Mouse (Mus musculus) neural tube, embryonic 15.5 days (tissue): ENCODE measurements around the gene Dcaf15. TPM values are rescaled to one million over a fixed set of nuclear protein-coding genes. Genes with fewer than 3 reads are reported as not detected.

Experiments
- ATAC-seq: fragments of 200-750 bp; cut with Nextera tagmentation; 2 replicates; pipeline ENCODE4 v1.8.0; 2017; ENCODE audit warnings: mild to moderate bottlenecking, moderate TSS enrichment, moderate library complexity; ENCODE audit not compliant: low FRiP score
- H3K27ac ChIP-seq: fragments of 300-500 bp; sonication (generic); replicated peaks from 2 replicates; pipeline ENCODE4 v1.5.1; 2015; ENCODE audit warnings: mild to moderate bottlenecking, inconsistent platforms
- H3K27me3 ChIP-seq: fragments of 300-500 bp; sonication (generic); replicated peaks from 2 replicates; pipeline ENCODE4 v1.6.1; 2015; ENCODE audit warnings: inconsistent platforms
- H3K36me3 ChIP-seq: fragments of 300-500 bp; sonication (generic); 2 replicates; pipeline ENCODE4 v1.6.1; 2015; ENCODE audit warnings: inconsistent platforms
- H3K4me1 ChIP-seq: fragments of 300-500 bp; sonication (generic); 2 replicates; pipeline ENCODE4 v1.6.1; 2015; ENCODE audit warnings: inconsistent platforms
- H3K4me2 ChIP-seq: fragments of 300-500 bp; sonication (generic); 2 replicates; pipeline ENCODE4 v1.6.1; 2015; ENCODE audit warnings: inconsistent platforms, mild to moderate bottlenecking, moderate library complexity
- H3K4me3 ChIP-seq: fragments of 300-500 bp; sonication (generic); replicated peaks from 2 replicates; pipeline ENCODE4 v1.5.1; 2015; ENCODE audit warnings: mild to moderate bottlenecking, inconsistent platforms
- H3K9ac ChIP-seq: fragments of 300-500 bp; sonication (generic); replicated peaks from 2 replicates; pipeline ENCODE4 v1.6.1; 2015; ENCODE audit warnings: mild to moderate bottlenecking, inconsistent platforms
- H3K9me3 ChIP-seq: fragments of 300-500 bp; sonication (generic); replicated peaks from 2 replicates; pipeline ENCODE4 v1.6.1; 2016; ENCODE audit warnings: inconsistent platforms
- WGBS: fragments of 180-500 bp; shearing (Covaris S2); methylation state at CpG from one replicate; pipeline ENCODE4 v1.1.7; 2015; ENCODE audit warnings: mixed read lengths; 5-methylcytosine and 5-hydroxymethylcytosine counted together
- polyA plus RNA-seq: library from polyadenylated mRNA; unstranded; fragments of >200 nt; fragmentation: Nextera tagmentation; extraction: Ambion mirVana; gene quantifications from 2 replicates; pipeline ENCODE4 v1.2.1, GENCODE M21; 2015

The Dcaf15 gene
- polyA plus RNA-seq, 1 experiment from 2014 or later: 21.6 TPM

DNA sequence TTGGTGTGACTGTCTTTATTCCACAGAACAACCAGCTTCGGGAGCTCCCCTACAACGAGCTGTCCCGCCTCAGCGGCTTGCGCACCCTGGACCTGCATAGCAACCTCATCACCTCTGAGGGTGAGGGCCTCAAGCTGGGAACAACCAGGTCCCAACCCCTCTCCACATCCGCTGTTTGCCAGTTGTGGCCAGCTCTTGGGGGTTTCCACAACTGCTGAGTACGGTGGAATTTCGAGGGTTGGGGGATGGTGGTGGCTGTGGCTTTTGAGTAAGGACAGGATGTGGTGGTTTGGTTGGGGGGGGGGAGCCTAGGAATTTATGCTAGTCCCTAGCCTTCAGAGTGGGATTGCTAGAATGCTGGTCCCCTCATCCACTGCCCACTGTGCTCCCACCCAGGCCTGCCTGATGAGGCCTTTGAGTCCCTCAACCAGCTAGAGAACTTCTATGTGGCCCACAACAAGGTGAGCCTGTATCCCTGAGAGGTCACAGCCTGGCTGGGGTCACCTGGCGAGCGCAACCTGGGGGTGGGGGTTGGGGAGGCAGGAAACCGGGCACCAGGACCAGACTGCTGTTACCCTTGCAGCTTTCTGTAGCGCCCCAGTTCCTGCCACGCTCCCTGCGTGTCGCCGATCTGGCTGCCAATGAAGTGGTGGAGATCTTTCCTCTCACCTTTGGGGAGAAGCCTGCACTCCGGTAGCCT is 22.8 kb upstream of the Dcaf15 start:
- Histone ChIP-seq H3K4me3 (no peak overlapping the region), H3K9ac (no peak overlapping the region), H3K9me3 (no peaks in the 10 kb centered on the region), H3K27me3 (no peaks in the 10 kb centered on the region), H3K4me2 (no peak overlapping the region), H3K27ac (no peak overlapping the region), H3K36me3 (peaks cover 4% of the 10 kb centered on the region), H3K4me1 (peaks cover 9% of the 10 kb centered on the region; the same call in 1 of the 2 replicates)
- no peak for ATAC-seq
- 83% methylated on average over 17 of the region's 17 CpGs for WGBS

DNA sequence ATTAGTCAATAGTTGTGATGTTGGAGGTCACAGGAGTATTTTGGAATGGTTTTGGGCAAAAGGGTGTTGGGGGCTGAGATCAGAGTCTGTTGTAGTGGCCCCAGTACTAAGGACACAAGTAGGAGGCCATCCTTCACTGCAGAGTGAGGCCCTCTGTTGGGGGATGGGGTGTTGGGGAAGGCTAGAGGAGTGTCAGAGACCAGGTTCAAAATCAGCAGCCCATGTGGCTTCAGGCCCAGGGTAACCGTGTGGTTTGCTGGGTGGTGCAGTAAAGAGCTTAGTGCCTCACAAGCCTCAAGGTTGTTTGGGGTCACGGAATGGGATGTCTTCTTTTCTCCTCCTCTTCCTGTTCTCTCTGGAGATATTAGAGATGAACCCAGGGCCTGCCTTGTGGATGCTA is 22.2 kb upstream of the Dcaf15 start:
- Histone ChIP-seq H3K9me3 (no peaks in the 10 kb centered on the region), H3K4me1 (peaks cover 9% of the 10 kb centered on the region; the same call in 1 of the 2 replicates), H3K27ac (no peak overlapping the region), H3K4me2 (no peak overlapping the region), H3K36me3 (no peaks in the 10 kb centered on the region), H3K9ac (no peak overlapping the region), H3K27me3 (no peaks in the 10 kb centered on the region), H3K4me3 (no peak overlapping the region)
- no peak for ATAC-seq
- 78% methylated on average over 2 of the region's 2 CpGs for whole genome bisulfite sequencing

DNA sequence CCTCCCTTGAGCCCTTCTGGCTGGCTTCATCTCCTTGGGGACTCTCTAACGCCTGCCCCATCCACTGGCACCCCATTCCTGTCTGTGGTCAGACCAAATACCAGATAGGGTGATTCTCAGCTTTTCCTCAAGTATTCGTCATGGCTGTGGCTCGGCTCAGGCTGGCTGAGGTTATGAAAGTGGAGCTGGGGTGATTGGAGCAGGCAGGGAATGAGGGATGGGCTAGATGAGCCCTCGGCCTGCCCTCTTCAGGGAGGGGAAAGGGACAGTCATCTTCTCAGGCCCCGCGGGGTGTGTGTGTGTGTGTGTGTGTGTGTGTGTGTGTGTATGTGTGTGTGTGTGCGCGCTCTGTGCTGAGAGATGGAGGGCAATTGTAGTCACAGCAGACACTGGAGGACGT is 21.1 kb upstream of the Dcaf15 start, which contains the start of gene Podnl1:
Gene Podnl1, plus strand, starts transcription at position 334 of the 400 bp plus-strand sequence.
- no peak for ATAC-seq
- 54% methylated on average over 7 of the region's 9 CpGs for WGBS
- H3K27ac ChIP-seq: no peak within 1 kb of the TSS
- no peak within 1 kb of the TSS for H3K9ac ChIP-seq
- H3K27me3 ChIP-seq: no peaks in the 10 kb centered on the region
- no peaks in the 10 kb centered on the region for H3K9me3 ChIP-seq
- no peak within 1 kb of the TSS for H3K4me2 ChIP-seq
- no peaks in the 10 kb centered on the region for H3K36me3 ChIP-seq
- no peak within 1 kb of the TSS for H3K4me3 ChIP-seq
- peaks cover 7% of the 10 kb centered on the region; the same call in 1 of the 2 replicates for H3K4me1 ChIP-seq

DNA sequence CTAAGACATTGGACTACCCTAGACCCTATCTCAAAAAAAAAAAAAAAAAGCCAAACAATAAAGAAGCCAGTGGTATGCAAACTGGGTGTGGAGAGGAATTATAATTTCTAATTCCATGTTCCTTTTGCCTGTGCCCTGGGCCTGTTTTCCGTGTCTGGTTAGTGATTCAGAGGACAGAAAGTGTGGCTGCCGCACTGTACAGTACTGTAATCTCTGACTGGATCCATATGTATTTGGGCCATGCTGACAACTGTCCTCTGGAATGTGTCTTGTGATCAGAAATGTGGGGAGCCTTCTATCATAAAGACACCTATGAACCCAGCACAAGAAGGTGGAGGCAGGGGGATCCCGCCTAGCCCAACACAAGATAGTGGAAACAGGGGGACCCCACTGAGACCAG is 17.6 kb upstream of the Dcaf15 start:
- H3K4me2 ChIP-seq: no peak overlapping the region
- ATAC-seq: no peak
- H3K4me1 ChIP-seq: 0 out of 2 replicates have a peak, but pooled peaks cover 3% of the 10 kb centered on the region
- H3K4me3 ChIP-seq: no peak overlapping the region
- H3K9me3 ChIP-seq: no peaks in the 10 kb centered on the region
- no peak overlapping the region for H3K27ac ChIP-seq
- no peak overlapping the region for H3K9ac ChIP-seq
- H3K36me3 ChIP-seq: no peaks in the 10 kb centered on the region
- WGBS: 88% methylated on average over 3 of the region's 3 CpGs
- H3K27me3 ChIP-seq: no peaks in the 10 kb centered on the region

DNA sequence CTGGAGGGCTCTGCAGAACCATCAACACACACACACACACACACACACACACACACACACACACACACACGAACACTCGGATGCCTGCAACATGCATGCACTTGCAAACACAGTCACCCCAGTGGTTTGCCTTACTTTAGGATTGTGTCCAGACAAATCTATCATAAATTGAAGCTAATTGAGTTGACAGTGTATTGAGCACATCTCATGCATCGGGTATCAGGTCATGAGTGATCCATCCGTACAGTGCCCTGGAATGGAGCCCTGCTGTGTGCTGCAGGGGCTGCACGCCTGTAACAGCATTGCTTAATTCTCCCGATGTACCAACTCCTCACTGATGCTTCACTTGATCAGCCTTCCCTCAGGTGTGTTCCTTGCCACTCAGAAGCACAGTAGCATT is 11.1 kb upstream of the Dcaf15 start:
- Histone ChIP-seq H3K27me3 (no peaks in the 10 kb centered on the region), H3K4me2 (no peak overlapping the region)
- WGBS: 86% methylated on average over 6 of the region's 6 CpGs

DNA sequence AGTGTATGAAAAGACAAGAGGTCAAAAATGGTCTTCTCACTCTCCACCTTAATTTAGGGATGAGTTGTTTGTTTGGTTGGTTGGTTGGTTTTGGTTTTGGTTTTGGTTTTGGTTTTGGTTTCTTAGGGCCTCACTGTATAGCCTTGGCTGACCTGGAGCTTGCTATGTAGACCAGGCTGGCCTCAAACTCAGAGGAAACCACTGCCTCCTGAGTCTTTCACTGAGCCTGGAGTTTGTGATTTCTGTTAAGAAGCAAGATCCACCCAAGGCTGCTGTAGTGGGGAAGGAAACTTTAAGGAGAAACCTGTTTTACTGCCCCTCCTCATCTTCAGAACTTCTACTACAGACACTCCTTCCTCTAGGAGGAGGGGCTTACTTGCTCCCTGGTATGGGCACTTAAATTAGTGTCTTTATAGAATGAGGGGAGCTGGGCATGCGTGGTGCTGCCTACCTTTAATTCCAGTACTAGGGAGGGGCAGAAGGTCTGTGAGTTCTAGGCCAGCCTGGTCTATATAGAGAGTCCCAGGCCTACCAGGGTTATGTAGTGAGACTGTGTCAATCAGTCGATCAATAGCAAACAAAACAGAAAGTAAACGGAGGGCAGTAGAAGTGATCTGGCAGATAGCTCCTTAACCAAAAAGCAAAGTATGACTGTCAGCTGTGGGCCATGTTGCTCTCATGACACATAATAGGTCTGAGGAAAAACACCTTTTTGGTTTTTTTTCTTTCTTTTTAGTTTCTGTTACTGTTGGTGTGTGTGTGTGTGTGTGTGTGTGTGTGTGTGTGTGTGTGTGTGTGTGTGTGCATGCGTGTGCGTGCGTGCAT is 1.9 kb upstream of the Dcaf15 start:
- Histone ChIP-seq H3K4me3 (no peak overlapping the region), H3K27ac (peak overlapping the region; percentile 88), H3K4me2 (no peak overlapping the region), H3K27me3 (no peaks in the 10 kb centered on the region), H3K36me3 (peaks cover 8% of the 10 kb centered on the region; the same call in 1 of the 2 replicates), H3K9me3 (no peaks in the 10 kb centered on the region), H3K9ac (no peak overlapping the region), H3K4me1 (peaks cover 35% of the 10 kb centered on the region)
- no peak for ATAC-seq
- WGBS: 87% methylated on average over 5 of the region's 6 CpGs

More for the DNA sequence above, 11.1 kb upstream of the Dcaf15 start:
- Histone ChIP-seq H3K9ac (no peak overlapping the region), H3K27ac (no peak overlapping the region), H3K9me3 (no peaks in the 10 kb centered on the region), H3K4me3 (no peak overlapping the region), H3K4me1 (no peaks in the 10 kb centered on the region), H3K36me3 (no peaks in the 10 kb centered on the region)
- ATAC-seq: no peak

DNA sequence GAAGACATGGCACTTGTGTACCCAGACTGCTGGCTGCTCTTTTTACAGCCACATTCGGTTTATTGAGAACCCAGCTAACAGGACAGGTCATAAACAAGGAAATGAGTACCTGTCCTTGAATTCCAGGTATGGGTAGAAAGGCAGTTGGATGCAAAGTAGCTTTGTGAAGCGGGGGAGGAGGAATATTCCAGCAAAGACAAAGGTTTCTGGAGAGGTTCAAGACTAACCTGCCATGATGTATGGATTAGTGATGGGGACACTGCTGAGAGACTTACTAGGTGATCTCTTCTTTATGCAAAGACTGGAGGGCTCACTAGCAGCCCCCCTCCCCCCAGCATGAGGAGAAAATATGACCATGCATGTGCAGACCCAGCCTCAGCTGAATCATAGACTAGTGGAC is 1.1 kb upstream of the Dcaf15 start:
- Histone ChIP-seq H3K27ac (peak overlapping the region; percentile 88), H3K4me2 (peak overlapping the region; percentile 62), H3K4me1 (peaks cover 38% of the 10 kb centered on the region), H3K9ac (no peak overlapping the region), H3K36me3 (peaks cover 14% of the 10 kb centered on the region; the same call in 1 of the 2 replicates), H3K9me3 (no peaks in the 10 kb centered on the region), H3K27me3 (no peaks in the 10 kb centered on the region), H3K4me3 (peak overlapping the region; percentile 71; the same call in 1 of the 2 replicates)
- 72% methylated on average over 2 of the region's 2 CpGs for WGBS
- no peak for ATAC-seq

DNA sequence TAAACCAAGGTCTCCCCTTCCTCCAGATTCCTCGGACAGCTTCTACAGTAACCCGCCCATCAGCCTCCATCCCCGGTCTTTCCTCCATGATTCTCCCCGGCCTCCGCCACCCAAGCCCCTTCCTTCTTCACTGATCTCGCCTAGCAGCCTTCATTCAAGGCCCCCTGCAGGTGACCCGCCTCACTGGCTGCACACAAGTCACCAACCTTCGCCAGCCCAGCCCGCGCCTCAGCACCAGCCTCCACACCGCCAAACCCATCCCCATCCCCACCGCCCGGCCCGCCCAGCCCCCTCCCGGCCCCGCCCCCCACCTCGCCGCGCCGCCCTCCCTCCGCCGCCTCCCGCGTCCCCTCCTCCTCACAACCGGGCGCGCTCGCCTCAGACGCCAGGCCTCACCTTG is 347 bp downstream of the Dcaf15 start:
- Histone ChIP-seq H3K9me3 (no peaks in the 10 kb centered on the region), H3K27me3 (no peaks in the 10 kb centered on the region), H3K4me2 (peak overlapping the region; percentile 76), H3K36me3 (peaks cover 24% of the 10 kb centered on the region; the same call in 1 of the 2 replicates), H3K27ac (peak overlapping the region; percentile 97), H3K4me3 (peak overlapping the region; percentile 71), H3K9ac (peak overlapping the region; percentile 64), H3K4me1 (peaks cover 42% of the 10 kb centered on the region)
- 1% methylated on average over 27 of the region's 29 CpGs for WGBS
- ATAC-seq: peak; percentile 85

DNA sequence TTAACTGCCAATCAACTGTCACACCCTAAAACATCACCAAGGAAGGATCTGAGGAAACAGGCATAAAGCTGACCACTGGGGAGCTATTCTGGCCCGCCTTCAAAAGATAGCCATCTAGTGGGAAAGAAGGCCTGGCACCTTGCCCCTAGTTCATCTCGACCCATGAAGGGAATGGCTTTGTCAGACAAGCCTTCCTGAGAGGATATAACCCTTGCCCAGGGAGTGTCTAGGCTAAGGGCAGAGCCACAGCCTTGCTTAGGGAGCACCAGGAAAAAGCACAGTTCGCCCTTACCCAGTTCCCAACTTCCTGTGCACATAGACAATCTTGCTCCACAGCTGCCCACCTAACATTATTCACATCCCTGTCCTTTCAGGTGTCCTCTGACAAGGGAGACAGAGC is 967 bp downstream of the Dcaf15 start:
- Histone ChIP-seq H3K4me3 (peak overlapping the region; percentile 71), H3K27ac (peak overlapping the region; percentile 97), H3K27me3 (no peaks in the 10 kb centered on the region), H3K4me2 (peak overlapping the region; percentile 76), H3K9me3 (no peaks in the 10 kb centered on the region), H3K4me1 (peaks cover 42% of the 10 kb centered on the region), H3K36me3 (peaks cover 26% of the 10 kb centered on the region), H3K9ac (peak overlapping the region; percentile 64)
- 0 out of 2 replicates have a peak, but pooled peaks have one; percentile 0 for ATAC-seq
- WGBS: 41% methylated on average over 3 of the region's 3 CpGs

DNA sequence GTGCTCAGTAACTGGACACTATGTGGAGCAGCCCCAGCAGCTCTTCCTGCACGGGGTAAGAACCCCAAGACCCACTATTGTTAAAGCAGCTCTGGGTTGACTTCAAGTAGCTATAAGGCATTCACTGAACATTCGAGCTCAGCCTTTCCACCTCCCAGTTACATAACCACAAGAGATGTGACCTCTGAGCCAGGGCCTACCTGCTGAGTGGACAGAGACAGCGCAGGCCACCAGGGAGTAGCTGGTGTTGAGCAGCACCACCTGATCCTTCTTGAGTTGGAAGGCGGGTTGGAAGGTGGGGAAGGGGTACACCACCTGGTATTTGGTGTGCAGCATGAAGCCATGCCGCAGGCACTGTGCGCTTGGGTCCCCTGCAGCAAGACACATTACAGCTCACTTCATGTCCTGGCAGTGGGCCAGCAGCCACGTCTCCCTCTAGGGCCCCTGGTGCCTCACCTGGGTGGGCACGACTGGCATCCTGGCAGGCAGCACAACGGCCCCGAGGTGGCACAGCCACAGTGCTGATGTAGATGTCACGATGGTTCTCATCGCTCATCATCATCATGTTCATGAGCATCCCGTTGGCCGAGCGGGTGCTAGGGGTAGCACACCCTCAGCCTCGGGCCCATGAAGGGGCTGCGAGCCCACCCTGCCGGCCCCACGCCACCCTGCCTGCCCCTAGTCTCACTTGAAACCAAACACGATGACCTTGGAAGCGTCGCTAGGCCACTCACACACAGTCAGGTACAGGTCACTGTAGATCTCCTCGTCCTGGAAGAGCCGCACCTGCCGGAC is 2.9 kb downstream of the Dcaf15 start:
- ATAC-seq: no peak
- Histone ChIP-seq H3K27ac (no peak overlapping the region), H3K4me2 (no peak overlapping the region), H3K36me3 (peaks cover 45% of the 10 kb centered on the region), H3K9me3 (no peaks in the 10 kb centered on the region), H3K9ac (no peak overlapping the region), H3K4me1 (peaks cover 42% of the 10 kb centered on the region), H3K4me3 (no peak overlapping the region), H3K27me3 (no peaks in the 10 kb centered on the region)
- 91% methylated on average over 25 of the region's 25 CpGs for WGBS

DNA sequence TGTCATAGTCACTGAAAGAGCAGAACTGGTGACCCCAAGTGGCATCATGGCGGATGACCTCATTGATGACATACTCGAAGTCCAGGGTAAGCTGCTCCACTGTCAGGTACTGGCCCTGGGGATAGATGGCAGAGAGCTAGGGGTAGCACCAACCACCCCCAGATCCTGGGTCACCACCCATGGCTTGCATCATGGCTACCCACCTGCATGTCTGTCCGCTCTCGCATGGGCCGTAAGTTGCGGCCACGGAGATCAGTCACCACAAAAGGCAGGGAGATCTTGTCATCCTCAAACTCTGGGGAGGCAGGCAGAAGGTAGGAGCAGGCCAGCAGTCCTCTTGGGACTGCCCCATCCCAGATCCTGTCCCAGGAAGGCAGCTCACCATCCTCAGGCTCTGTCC is 6.2 kb downstream of the Dcaf15 start:
- no peak overlapping the region for H3K27ac ChIP-seq
- H3K4me2 ChIP-seq: no peak overlapping the region
- no peaks in the 10 kb centered on the region for H3K9me3 ChIP-seq
- peaks cover 26% of the 10 kb centered on the region for H3K4me1 ChIP-seq
- no peak overlapping the region for H3K4me3 ChIP-seq
- WGBS: 90% methylated on average over 7 of the region's 7 CpGs
- H3K36me3 ChIP-seq: peaks cover 76% of the 10 kb centered on the region
- no peak overlapping the region for H3K9ac ChIP-seq
- H3K27me3 ChIP-seq: no peaks in the 10 kb centered on the region
- no peak for ATAC-seq
